ENCODE assay signal across 8 mouse cellular contexts in genomic region chr10:82698712-82699261, GRCm38 (mm10). TPM values are rescaled to one million over a fixed set of nuclear protein-coding genes. Genes with fewer than 3 reads are reported as not detected.
DNase-seq lines count a peak whose midpoint lies in the region; ATAC-seq lines count a peak whose summit lies in the region.

No protein-coding gene starts in this region.

- H3K9me3 ChIP-seq in intestine, embryonic 15.5 days, result no peaks in the 10 kb centered on the region
- H3K9me3 ChIP-seq in midbrain, embryonic 10.5 days (replicated peaks), result no peaks in the 10 kb centered on the region

- WGBS in intestine, embryonic 15.5 days, result under 1% methylated on average over 40 of the region's 42 CpGs
- WGBS in midbrain, embryonic 10.5 days, result under 1% methylated on average over 42 of the region's 42 CpGs

- ATAC-seq in intestine, embryonic 15.5 days, result peak; percentile 98

- peak; percentile 82 for DNase-seq in adrenal gland, adult 8-10 months
- DNase-seq in embryo, embryonic 11 days, result peak; percentile 95
- peak; percentile 90 for DNase-seq in gastrocnemius, postnatal 25 days
- peak; percentile 91 to 93 for DNase-seq in left cerebral cortex, postnatal 36 days (ENCODE audit: low spot score in 2 of 2)
- peak; percentile 89 for DNase-seq in midbrain, embryonic 10.5 days (ENCODE audit: low spot score)
- DNase-seq in right cerebral cortex, postnatal 36 days (ENCODE audit: low spot score in 2 of 2), result peak; percentile 84 to 87
- peak; percentile 84 to 91 for DNase-seq in urinary bladder, postnatal 4 days (ENCODE audit: low spot score in 2 of 2)

- 0 out of 2 replicates have a peak, but pooled peaks cover 7% of the 10 kb centered on the region for H3K4me1 ChIP-seq in intestine, embryonic 15.5 days (replicated peaks)
- H3K4me1 ChIP-seq in midbrain, embryonic 10.5 days, result peaks cover 17% of the 10 kb centered on the region

- H3K4me2 ChIP-seq in intestine, embryonic 15.5 days (replicated peaks), result peak overlapping the region; percentile 76

- no peaks in the 10 kb centered on the region for H3K36me3 ChIP-seq in intestine, embryonic 15.5 days
- peaks cover 11% of the 10 kb centered on the region; the same call in 1 of the 2 replicates for H3K36me3 ChIP-seq in midbrain, embryonic 10.5 days

- intact Hi-C loops in left cerebral cortex, postnatal 36 days (cut with DNase I), result loop anchor here (2.0 kb wide), 1 partner anchor 32 kb away; no protein-coding TSS in a partner anchor

- H3K27ac ChIP-seq in intestine, embryonic 15.5 days, result peak overlapping the region; percentile 54
- peak overlapping the region; percentile 88 for H3K27ac ChIP-seq in midbrain, embryonic 10.5 days (replicated peaks)

- H3K4me3 ChIP-seq in intestine, embryonic 15.5 days (replicated peaks), result peak overlapping the region; percentile 92
- peak overlapping the region; percentile 97 for H3K4me3 ChIP-seq in midbrain, embryonic 10.5 days

- peak overlapping the region; percentile 78 for H3K9ac ChIP-seq in intestine, embryonic 15.5 days

- no peaks in the 10 kb centered on the region for H3K27me3 ChIP-seq in intestine, embryonic 15.5 days (replicated peaks)
- H3K27me3 ChIP-seq in midbrain, embryonic 10.5 days (ENCODE audit: low read depth, poor library complexity, severe bottlenecking), result no peaks in the 10 kb centered on the region

RNA-seq across cellular contexts. Expression of gene Hcfc2, which starts 2.8 kb away (rescaled TPM):
- 10 to 100 TPM; 31.6 to 43.2 (median 34.7) TPM for total RNA-seq in adrenal gland, adult 8-10 months (2022)
- 10 to 100 TPM; 20.9 to 24.5 TPM for total RNA-seq in gastrocnemius, postnatal 25 days (2021)
- polyA plus RNA-seq in intestine, embryonic 15.5 days (2015; fragmentation: Nextera tagmentation; extraction: Ambion mirVana), result 29.7 and 33.5 TPM in 2 replicates
- total RNA-seq in left cerebral cortex, postnatal 36 days (2021), result 10 to 100 TPM; 36.7 to 41.2 TPM
- 25.6 and 27.2 TPM in 2 replicates for polyA plus RNA-seq in midbrain, embryonic 10.5 days (2016; fragmentation: Nextera tagmentation; extraction: Ambion mirVana)

RNA-seq across cellular contexts. Expression of gene Glt8d2, which starts 8.3 kb away (rescaled TPM):
- total RNA-seq in adrenal gland, adult 8-10 months (2022), result 1 to 10 TPM; 1.0 to 4.3 (median 2.7) TPM
- 1 to 10 TPM; 2.2 to 3.2 TPM for total RNA-seq in gastrocnemius, postnatal 25 days (2021)
- 5.1 and 6.9 TPM in 2 replicates for polyA plus RNA-seq in intestine, embryonic 15.5 days (2015; fragmentation: Nextera tagmentation; extraction: Ambion mirVana)
- 10 to 100 TPM; 18.2 to 20.7 TPM for total RNA-seq in left cerebral cortex, postnatal 36 days (2021)
- 2.2 and 2.3 TPM in 2 replicates for polyA plus RNA-seq in midbrain, embryonic 10.5 days (2016; fragmentation: Nextera tagmentation; extraction: Ambion mirVana)

Comparison
In these comparisons a context has a peak if more than half of its experiments do, and no peak if none do; other contexts are left out.
1. Peak in every context shown above with its lines: DNase-seq, ATAC-seq, H3K4me3 ChIP-seq and H3K27ac ChIP-seq.